Mouse (Mus musculus) E14TG2a.4 (cell line): ENCODE measurements at regions not wholly inside any gene's neighbourhood (a gene's known extent, or its start where the extent isn't known, plus 50 kb on each side); places are given as distances from the start of the nearest gene placed in this dataset.

Source experiments
- H3K27me3 ChIP-seq: 2 replicates; pipeline ENCODE4 v1.6.1; 2014; ENCODE audit warnings: low read length, control low read depth; ENCODE audit not compliant: insufficient read depth
- H3K36me3 ChIP-seq: 2 replicates; pipeline ENCODE4 v1.6.1; 2014; ENCODE audit warnings: low read length, control low read depth; ENCODE audit not compliant: insufficient read depth
- H3K4me1 ChIP-seq: replicated peaks from 2 replicates; pipeline ENCODE4 v1.6.1; 2014; ENCODE audit warnings: low read depth, low read length, control low read depth
- H3K4me3 ChIP-seq: replicated peaks from 2 replicates; pipeline ENCODE4 v1.5.1; 2014; ENCODE audit warnings: mild to moderate bottlenecking, low read length
- H3K9me3 ChIP-seq: 2 replicates; pipeline ENCODE4 v1.6.1; 2014; ENCODE audit warnings: low read length, control low read depth
- CTCF ChIP-seq: conservative IDR thresholded peaks from 2 replicates; pipeline ENCODE4 v1.5.1; 2014; ENCODE audit warnings: low read length
- NANOG ChIP-seq: IDR thresholded peaks from 2 replicates; pipeline ENCODE4 v1.6.1; 2014; ENCODE audit warnings: borderline replicate concordance, low read length, mixed read lengths
- POU5F1 ChIP-seq: IDR thresholded peaks from 2 replicates; pipeline ENCODE4 v1.6.1; 2014; ENCODE audit warnings: low read length, borderline replicate concordance

- TF ChIP-seq NANOG (no peak), POU5F1 (no peak), CTCF (no peak)
- Histone ChIP-seq H3K4me1 (no peaks in the 10 kb centered on the region), H3K4me3 (no peak overlapping the region), H3K9me3 (no peaks in the 10 kb centered on the region), H3K27me3 (no peaks in the 10 kb centered on the region), H3K36me3 (no peaks in the 10 kb centered on the region)
These were observed 119.4 kb downstream of the Trim52 start for GRCm38 (mm10) chr14:106225401-106225800.

GRCm38 (mm10) chr14:106241721-106242405 is 135.9 kb downstream of the Trim52 start:
- H3K4me1 ChIP-seq = peaks cover 8% of the 10 kb centered on the region; the same call in 1 of the 2 replicates
- no peak overlapping the region for H3K4me3 ChIP-seq

GRCm38 (mm10) chr14:106259396-106260108 is 153.6 kb downstream of the Trim52 start:
- Histone ChIP-seq H3K4me1 (no peaks in the 10 kb centered on the region), H3K36me3 (no peaks in the 10 kb centered on the region)
- no peak for TF ChIP-seq NANOG
- TF ChIP-seq CTCF = no peak
- no peak for TF ChIP-seq POU5F1

More at GRCm38 (mm10) chr14:106241721-106242405, 135.9 kb downstream of the Trim52 start:
- Histone ChIP-seq H3K36me3 (no peaks in the 10 kb centered on the region), H3K9me3 (no peaks in the 10 kb centered on the region), H3K27me3 (no peaks in the 10 kb centered on the region)
- no peak for TF ChIP-seq CTCF
- no peak for TF ChIP-seq POU5F1
- no peak for TF ChIP-seq NANOG

GRCm38 (mm10) chr14:106265290-106265689 is 159.3 kb downstream of the Trim52 start:
- H3K4me1 ChIP-seq = no peaks in the 10 kb centered on the region
- H3K36me3 ChIP-seq = no peaks in the 10 kb centered on the region
- no peak for TF ChIP-seq POU5F1
- no peak for TF ChIP-seq CTCF
- TF ChIP-seq NANOG = no peak
- no peaks in the 10 kb centered on the region for H3K9me3 ChIP-seq
- H3K27me3 ChIP-seq = no peaks in the 10 kb centered on the region
- no peak overlapping the region for H3K4me3 ChIP-seq

More at GRCm38 (mm10) chr14:106259396-106260108, 153.6 kb downstream of the Trim52 start:
- Histone ChIP-seq H3K27me3 (no peaks in the 10 kb centered on the region), H3K4me3 (no peak overlapping the region), H3K9me3 (no peaks in the 10 kb centered on the region; the same call in 1 of the 2 replicates)

GRCm38 (mm10) chr14:106267679-106268561 is 161.9 kb downstream of the Trim52 start:
- Histone ChIP-seq H3K4me3 (no peak overlapping the region), H3K9me3 (no peaks in the 10 kb centered on the region), H3K36me3 (no peaks in the 10 kb centered on the region), H3K4me1 (no peaks in the 10 kb centered on the region), H3K27me3 (no peaks in the 10 kb centered on the region)
- TF ChIP-seq POU5F1 = no peak
- no peak for TF ChIP-seq NANOG
- TF ChIP-seq CTCF = no peak

- H3K36me3 ChIP-seq = no peaks in the 10 kb centered on the region
- no peaks in the 10 kb centered on the region for H3K27me3 ChIP-seq
- TF ChIP-seq POU5F1 (no peak), NANOG (no peak), CTCF (no peak)
- no peak overlapping the region for H3K4me3 ChIP-seq
- H3K9me3 ChIP-seq = no peaks in the 10 kb centered on the region
- H3K4me1 ChIP-seq = no peaks in the 10 kb centered on the region
These were observed 163.7 kb downstream of the Trim52 start for GRCm38 (mm10) chr14:106269680-106270079.

GRCm38 (mm10) chr14:106313558-106313957 is 207.6 kb downstream of the Trim52 start:
- H3K9me3 ChIP-seq = no peaks in the 10 kb centered on the region; the same call in 1 of the 2 replicates
- no peaks in the 10 kb centered on the region for H3K4me1 ChIP-seq
- H3K36me3 ChIP-seq = no peaks in the 10 kb centered on the region
- no peak overlapping the region for H3K4me3 ChIP-seq
- no peak for TF ChIP-seq POU5F1
- no peak for TF ChIP-seq CTCF
- no peaks in the 10 kb centered on the region for H3K27me3 ChIP-seq

GRCm38 (mm10) chr14:106314079-106314551 is 208.1 kb downstream of the Trim52 start:
- no peak for TF ChIP-seq CTCF
- TF ChIP-seq POU5F1 = no peak
- no peak for TF ChIP-seq NANOG
- no peaks in the 10 kb centered on the region for H3K27me3 ChIP-seq
- H3K4me1 ChIP-seq = no peaks in the 10 kb centered on the region
- H3K4me3 ChIP-seq = no peak overlapping the region
- H3K9me3 ChIP-seq = no peaks in the 10 kb centered on the region
- no peaks in the 10 kb centered on the region for H3K36me3 ChIP-seq
